Mouse (Mus musculus): ENCODE results near the gene C5ar1.
"Not testable (repeated sequence)": the region's sequence is repeated elsewhere in the genome, so short reads cannot be mapped to it uniquely, and the experiment has no call there.

C5ar1 gene

DNA sequence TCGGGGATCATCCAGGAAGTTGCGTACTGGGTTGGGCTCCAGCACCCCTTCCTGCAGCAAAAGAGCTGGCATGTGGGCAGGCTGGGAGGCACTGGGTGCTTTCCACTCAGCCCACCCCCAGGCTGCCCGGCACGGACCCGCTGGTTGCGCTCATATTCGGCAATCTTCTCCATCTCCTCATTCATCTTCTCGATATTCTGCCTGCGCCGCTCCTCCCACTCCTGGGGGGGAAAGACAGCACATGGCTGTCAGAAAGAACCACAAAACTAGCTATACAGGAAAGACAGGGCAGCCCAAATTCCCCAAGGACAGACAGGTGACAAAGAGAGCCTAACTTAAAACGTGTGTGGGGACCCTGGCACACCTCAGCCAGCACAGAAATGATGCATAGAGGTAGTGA, 21.4 kb upstream of the C5ar1 start:
- ATAC-seq (ENCODE audit: insufficient number of reproducible peaks, low FRiP score, low TSS enrichment) = no peak

DNA sequence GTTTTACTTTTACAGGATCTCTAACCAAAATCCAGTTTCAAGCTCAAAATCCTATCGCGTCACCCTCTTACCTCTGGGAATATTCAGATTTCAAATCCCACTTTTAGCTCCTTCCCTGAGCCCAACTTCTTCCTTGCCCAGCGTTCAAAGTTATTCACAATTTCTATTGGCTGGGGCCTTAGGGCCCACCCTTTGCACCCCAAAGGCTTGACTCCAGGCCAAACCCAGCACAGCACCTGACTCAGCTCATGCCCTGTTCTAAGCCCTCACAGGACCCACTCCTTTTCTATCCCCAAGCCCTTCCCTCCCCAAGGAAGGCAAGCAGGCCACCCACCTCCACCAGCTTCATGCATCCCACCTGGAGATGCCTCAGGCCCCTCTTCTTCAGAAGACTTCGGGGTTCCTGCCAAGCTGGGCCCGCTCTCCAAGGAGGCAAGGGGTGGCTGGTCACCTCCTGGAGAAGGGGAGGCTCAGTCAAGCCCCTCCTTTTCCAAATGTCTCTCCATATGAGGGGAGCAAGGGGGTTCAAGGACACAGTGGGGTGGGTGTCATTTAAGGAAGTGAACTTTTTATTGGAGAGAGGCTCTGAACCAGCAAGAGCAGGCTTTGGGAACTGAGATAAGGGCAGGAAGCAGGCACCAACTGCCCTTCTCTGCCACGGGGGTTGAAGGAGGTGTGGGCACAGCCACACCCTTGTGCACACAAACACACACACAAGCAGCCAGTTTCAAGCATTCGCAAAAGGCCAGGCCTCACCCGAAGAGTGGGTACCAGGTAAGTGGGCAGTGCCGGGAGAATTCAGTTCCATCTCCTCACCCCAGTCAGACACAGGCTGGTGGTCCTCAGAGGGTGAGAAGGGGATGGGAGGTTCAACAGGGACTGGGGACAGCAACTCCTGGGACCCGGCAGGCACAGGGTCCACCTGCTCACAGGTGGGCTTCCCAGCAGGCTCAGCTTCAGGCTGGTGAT, 15.9 kb upstream of the C5ar1 start:
- no peak for ATAC-seq (ENCODE audit: insufficient number of reproducible peaks, low FRiP score, low TSS enrichment)

DNA sequence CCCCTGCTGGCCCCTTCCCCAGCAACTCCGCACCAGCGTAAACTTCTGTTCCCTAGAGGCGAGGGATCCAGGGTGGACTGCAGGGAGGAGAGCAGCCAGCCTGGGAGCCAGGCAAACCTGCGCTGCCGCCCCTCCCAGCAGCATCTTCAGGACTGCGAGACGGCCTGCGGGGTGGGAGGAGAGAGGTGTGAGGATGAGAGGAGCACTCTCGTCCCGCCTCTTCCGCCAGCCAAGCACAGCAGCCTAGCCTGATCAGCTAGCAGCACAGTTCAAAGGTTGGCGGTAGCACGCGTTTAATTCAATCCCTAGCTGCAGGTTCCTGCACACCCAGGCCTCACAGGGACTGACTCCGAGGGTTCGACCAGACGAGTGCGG, 14.4 kb upstream of the C5ar1 start:
- ATAC-seq (ENCODE audit: insufficient number of reproducible peaks, low FRiP score, low TSS enrichment) = peak; percentile 66

GRCm38 (mm10) chr7:16273081-16273765, 13.9 kb upstream of the C5ar1 start, which contains the start of gene Inafm1:
TSS of gene Inafm1 (minus strand) at chr7:16273617.
- peak; percentile 56 for ATAC-seq (ENCODE audit: insufficient number of reproducible peaks, low FRiP score, low TSS enrichment)

GRCm38 (mm10) chr7:16272681-16273080, 13.3 kb upstream of the C5ar1 start:
- ATAC-seq (ENCODE audit: insufficient number of reproducible peaks, low FRiP score, low TSS enrichment) = peak; percentile 65

- no peak for ATAC-seq (ENCODE audit: insufficient number of reproducible peaks, low FRiP score, low TSS enrichment)
Observed at GRCm38 (mm10) chr7:16271139-16271538, 11.8 kb upstream of the C5ar1 start.

DNA sequence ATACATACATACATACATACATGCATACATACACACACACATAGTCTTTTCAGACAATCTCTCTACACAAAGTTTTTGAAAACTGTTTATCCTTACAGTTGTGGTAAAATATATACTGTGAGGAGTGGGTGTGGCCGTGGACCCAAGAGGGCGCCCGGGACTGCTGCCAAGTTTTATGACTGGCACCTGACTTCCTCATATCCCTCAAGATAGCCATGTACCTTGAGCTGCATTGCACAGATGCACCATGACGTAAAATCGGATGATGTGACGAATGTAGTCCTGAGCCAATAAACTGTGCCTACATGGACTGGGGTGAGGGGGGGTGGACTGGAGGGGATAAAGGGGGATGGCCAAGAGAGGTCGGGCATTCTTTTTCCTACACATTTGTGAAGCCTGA, 7.3 kb upstream of the C5ar1 start:
- ATAC-seq (ENCODE audit: insufficient number of reproducible peaks, low FRiP score, low TSS enrichment) = not testable (repeated sequence)

GRCm38 (mm10) chr7:16265856-16266255, 6.5 kb upstream of the C5ar1 start:
- no peak for ATAC-seq (ENCODE audit: insufficient number of reproducible peaks, low FRiP score, low TSS enrichment)

DNA sequence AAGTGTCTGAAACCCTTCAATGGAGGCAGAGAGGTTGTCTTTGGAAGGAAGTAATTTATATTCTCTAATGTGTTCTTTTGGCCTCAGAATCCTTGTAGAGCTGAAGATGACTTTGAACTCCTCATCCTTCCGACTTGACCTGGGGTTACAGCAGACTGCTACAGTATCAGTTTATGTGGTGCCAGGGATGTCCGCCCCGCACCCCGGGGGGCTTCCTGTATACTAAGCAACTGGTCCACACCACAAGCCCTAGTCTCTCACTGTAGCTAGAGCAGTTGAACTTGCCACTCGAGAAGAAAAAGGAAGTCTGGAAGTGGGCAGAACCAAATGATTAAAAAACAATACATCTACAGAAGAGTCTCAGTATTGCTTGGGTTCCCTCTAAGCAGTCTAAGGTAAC, 4.5 kb upstream of the C5ar1 start:
- ATAC-seq (ENCODE audit: insufficient number of reproducible peaks, low FRiP score, low TSS enrichment) = no peak

DNA sequence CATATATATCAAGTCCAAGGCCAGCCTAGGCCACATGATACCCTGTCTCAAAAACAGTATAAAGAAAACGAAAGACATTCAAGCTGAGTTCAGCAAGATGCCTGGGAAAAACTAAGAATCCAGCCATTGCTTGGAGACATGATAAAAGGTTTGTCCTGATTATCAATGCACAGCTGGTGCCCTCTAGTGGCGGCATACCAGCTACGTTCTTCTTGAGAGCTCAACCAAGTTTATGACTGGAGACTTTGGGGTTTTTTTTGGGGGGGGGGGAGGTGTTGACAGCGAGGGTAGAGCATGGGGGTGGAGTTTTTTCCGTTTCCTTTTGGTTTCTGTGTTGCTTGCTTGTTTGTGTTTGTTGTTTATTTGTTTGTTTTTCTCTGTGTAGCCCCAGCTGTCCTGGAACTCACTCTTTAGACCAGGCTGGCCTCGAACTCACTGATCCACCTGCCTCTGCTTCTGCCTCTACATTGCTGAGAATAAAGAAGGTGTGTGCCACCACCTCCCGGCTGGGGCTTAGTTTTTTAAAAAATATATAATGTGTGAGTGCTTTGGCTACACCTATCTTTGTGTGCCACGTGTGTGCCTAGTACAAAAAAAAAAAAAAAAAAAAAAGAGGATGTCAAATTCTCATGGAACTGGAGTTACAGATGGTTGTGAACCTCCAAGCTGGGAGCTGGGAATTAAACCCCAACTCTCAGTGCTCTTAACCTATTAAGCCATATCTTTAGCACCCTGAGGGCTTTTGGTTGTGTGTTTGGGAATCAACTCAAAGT, 3.9 kb upstream of the C5ar1 start:
- ATAC-seq (ENCODE audit: insufficient number of reproducible peaks, low FRiP score, low TSS enrichment) = no peak

- no peak for ATAC-seq (ENCODE audit: insufficient number of reproducible peaks, low FRiP score, low TSS enrichment)
Observed at GRCm38 (mm10) chr7:16261097-16261496, 1.8 kb upstream of the C5ar1 start.

DNA sequence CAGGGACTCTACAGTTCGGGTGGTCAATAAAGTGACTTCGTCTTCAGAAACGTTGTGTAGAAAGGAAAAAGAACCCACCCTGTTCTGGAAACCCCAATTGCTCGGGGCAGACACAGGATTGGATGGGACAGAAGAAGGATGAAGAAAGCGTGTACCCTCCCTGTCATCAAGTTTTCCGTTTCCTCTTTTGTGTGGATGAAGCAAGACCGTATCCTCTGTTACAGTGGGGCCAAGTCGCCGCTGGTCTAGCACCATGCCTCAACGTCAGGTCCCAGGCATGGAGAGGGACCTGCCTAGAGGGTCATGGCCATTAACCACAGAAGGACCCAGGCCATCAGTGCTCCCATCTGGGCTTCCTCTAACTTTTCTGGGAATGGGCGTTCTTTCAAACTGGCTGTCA, 1.5 kb downstream of the C5ar1 start:
- no peak for ATAC-seq (ENCODE audit: insufficient number of reproducible peaks, low FRiP score, low TSS enrichment)

- ATAC-seq (ENCODE audit: insufficient number of reproducible peaks, low FRiP score, low TSS enrichment) = not testable (repeated sequence)
Observed at GRCm38 (mm10) chr7:16255963-16256362, 3.4 kb downstream of the C5ar1 start.

- no peak for ATAC-seq (ENCODE audit: insufficient number of reproducible peaks, low FRiP score, low TSS enrichment)
Observed at GRCm38 (mm10) chr7:16254195-16254594, 5.1 kb downstream of the C5ar1 start.

DNA sequence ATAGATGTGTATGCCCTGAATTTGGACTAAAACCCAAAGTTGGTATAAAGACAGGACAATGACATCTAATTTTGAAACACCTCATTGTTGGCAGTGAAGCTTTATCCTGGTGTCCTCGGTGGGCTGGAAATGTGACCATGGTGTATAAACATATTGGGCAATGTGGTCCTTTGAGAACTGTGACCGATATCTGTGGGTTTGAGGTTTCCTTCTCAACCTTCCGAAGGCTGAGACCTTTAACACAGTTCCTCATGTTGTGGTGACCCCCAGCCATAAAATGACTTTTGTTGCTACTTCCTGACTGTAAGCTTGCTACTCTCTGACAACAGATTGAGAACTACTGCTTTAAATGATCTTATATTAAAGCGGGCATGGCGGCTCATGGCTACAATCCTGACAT, 8.7 kb downstream of the C5ar1 start:
- no peak for ATAC-seq (ENCODE audit: insufficient number of reproducible peaks, low FRiP score, low TSS enrichment)

DNA sequence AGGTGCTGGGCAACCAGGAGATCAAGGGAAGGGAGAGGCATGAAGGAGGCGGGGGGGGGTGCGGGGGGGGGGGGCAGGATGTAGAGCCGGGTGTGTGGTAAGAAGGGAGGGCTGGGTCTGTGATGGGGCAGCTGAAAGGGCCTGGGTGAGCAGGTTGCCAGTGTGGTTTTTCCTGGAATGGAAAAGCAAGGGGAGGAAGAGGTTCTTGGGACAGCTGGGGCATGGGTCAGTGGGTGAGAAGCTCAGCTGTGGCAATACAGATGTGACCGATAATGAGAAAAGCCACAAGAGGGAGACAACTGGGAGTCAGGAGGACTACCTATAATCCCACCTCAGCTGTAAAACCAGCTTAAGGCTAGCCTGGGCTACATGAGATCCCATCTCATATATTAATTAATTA, 13.4 kb downstream of the C5ar1 start:
- ATAC-seq (ENCODE audit: insufficient number of reproducible peaks, low FRiP score, low TSS enrichment) = no peak

DNA sequence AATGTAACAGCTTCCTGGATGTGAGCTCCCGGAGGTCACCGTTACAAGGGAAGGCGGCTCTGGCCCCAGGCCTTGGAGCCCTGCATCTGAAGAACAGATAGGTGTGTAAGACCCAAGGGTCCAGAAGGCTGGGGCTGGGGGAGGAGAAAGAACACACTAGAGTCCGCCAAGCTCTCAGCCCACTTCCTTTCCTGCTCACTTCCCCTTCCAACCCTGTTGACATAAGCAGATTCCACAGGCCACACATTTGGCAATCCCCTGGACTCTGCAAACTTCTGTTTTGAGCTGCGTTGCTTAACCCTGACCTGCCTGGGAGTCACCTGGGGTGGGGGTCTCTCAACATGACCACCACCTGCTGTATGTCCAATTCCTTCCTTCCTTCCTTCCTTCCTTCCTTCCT, 15.3 kb downstream of the C5ar1 start, which contains the start of gene C5ar2:
Gene C5ar2, minus strand, starts transcription at position 88 of the 400 bp plus-strand sequence.
- ATAC-seq (ENCODE audit: insufficient number of reproducible peaks, low FRiP score, low TSS enrichment) = no peak

GRCm38 (mm10) chr7:16242198-16242597, 17.1 kb downstream of the C5ar1 start:
- ATAC-seq (ENCODE audit: insufficient number of reproducible peaks, low FRiP score, low TSS enrichment) = no peak

DNA sequence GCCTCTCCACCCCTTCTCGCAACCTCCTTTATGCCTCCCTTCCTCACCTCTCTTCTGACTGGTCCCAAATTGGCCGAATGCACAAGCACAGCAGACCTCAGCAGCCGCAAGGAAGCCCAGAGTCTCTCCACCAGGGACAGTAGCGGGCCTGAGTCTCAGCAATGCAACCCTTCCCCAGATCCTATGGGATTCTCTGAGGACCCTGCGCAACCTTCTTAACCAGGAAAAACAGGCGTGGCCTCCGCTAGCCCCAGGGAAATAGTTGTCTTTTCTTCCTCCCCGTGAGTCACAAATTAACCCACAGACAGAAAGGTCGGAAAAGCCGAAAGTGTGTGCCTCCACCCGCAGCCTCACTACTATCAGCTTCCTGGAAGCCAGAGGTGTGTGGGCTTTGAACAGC, 17.6 kb downstream of the C5ar1 start:
- ATAC-seq (ENCODE audit: insufficient number of reproducible peaks, low FRiP score, low TSS enrichment) = no peak

DNA sequence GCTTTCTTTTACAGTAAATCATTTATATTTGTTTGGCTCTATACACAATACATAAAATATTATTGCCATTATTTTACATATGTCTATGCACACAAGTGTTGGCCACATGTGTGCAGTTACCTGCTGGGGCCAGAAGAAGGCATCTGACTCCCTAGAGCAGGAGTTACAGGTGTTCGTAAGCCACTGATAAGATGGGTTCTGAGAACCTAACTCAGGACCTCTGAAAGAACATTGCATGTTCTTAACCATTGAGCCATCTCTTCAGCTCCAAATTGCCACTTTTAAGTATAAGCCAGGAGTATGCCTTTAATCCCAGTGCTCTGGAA, 18.4 kb downstream of the C5ar1 start:
- no peak for ATAC-seq (ENCODE audit: insufficient number of reproducible peaks, low FRiP score, low TSS enrichment)
